Mouse (Mus musculus): Measurements from ENCODE around the gene Gm16485. TPM values are rescaled to one million over a fixed set of nuclear protein-coding genes. Genes with fewer than 3 reads are reported as not detected.

The Gm16485 gene
- polyA plus RNA-seq (2016; fragmentation: Nextera tagmentation; extraction: Ambion mirVana), result 0.05 and 0.10 TPM in 2 replicates

GRCm38 (mm10) chr9:8971491-8971890, at the start of gene Gm16485:
Gene Gm16485 (plus strand): TSS chr9:8971791.
- Histone ChIP-seq H3K4me1 (no peaks in the 10 kb centered on the region), H3K27ac (no peak within 1 kb of the TSS), H3K9me3 (no peaks in the 10 kb centered on the region), H3K4me2 (replicated peaks) (no peak within 1 kb of the TSS), H3K4me3 (no peak within 1 kb of the TSS), H3K27me3 (no peaks in the 10 kb centered on the region), H3K36me3 (no peaks in the 10 kb centered on the region), H3K9ac (no peak within 1 kb of the TSS)
- no peak for ATAC-seq (ENCODE audit: insufficient number of reproducible peaks, insufficient read depth, low FRiP score, low TSS enrichment)
- 83% methylated on average over 2 of the region's 2 CpGs for WGBS

GRCm38 (mm10) chr9:8927561-8927960, 44.0 kb upstream of the Gm16485 start:
- no peak overlapping the region for H3K4me2 ChIP-seq (replicated peaks)
- 90% methylated on average over 2 of the region's 2 CpGs for WGBS
- H3K4me1 ChIP-seq, result no peaks in the 10 kb centered on the region
- no peak overlapping the region for H3K27ac ChIP-seq
- no peaks in the 10 kb centered on the region for H3K9me3 ChIP-seq
- no peak overlapping the region for H3K9ac ChIP-seq
- no peaks in the 10 kb centered on the region for H3K27me3 ChIP-seq
- H3K4me3 ChIP-seq, result no peak overlapping the region
- ATAC-seq (ENCODE audit: insufficient number of reproducible peaks, insufficient read depth, low FRiP score, low TSS enrichment), result no peak
- no peaks in the 10 kb centered on the region for H3K36me3 ChIP-seq

GRCm38 (mm10) chr9:8937753-8938152, 33.8 kb upstream of the Gm16485 start:
- 55% methylated on average over 1 of the region's 1 CpGs for WGBS
- no peak overlapping the region for H3K4me3 ChIP-seq
- no peak overlapping the region for H3K4me2 ChIP-seq (replicated peaks)
- H3K9ac ChIP-seq, result no peak overlapping the region
- no peaks in the 10 kb centered on the region for H3K4me1 ChIP-seq
- no peak overlapping the region for H3K27ac ChIP-seq
- no peaks in the 10 kb centered on the region for H3K9me3 ChIP-seq
- H3K36me3 ChIP-seq, result no peaks in the 10 kb centered on the region
- no peak for ATAC-seq (ENCODE audit: insufficient number of reproducible peaks, insufficient read depth, low FRiP score, low TSS enrichment)
- no peaks in the 10 kb centered on the region for H3K27me3 ChIP-seq

- no peaks in the 10 kb centered on the region for H3K36me3 ChIP-seq
- H3K4me3 ChIP-seq, result no peak overlapping the region
- no peak overlapping the region for H3K9ac ChIP-seq
- H3K27me3 ChIP-seq, result no peaks in the 10 kb centered on the region
- H3K27ac ChIP-seq, result no peak overlapping the region
- no peaks in the 10 kb centered on the region for H3K9me3 ChIP-seq
- no peak for ATAC-seq (ENCODE audit: insufficient number of reproducible peaks, insufficient read depth, low FRiP score, low TSS enrichment)
- no peak overlapping the region for H3K4me2 ChIP-seq (replicated peaks)
- no peaks in the 10 kb centered on the region for H3K4me1 ChIP-seq
Observed at GRCm38 (mm10) chr9:8953306-8953705, 18.3 kb upstream of the Gm16485 start.

GRCm38 (mm10) chr9:8964512-8965133, 7.0 kb upstream of the Gm16485 start:
- H3K4me3 ChIP-seq, result no peak overlapping the region
- no peaks in the 10 kb centered on the region for H3K36me3 ChIP-seq
- no peaks in the 10 kb centered on the region for H3K27me3 ChIP-seq
- H3K4me2 ChIP-seq (replicated peaks), result no peak overlapping the region
- H3K9ac ChIP-seq, result no peak overlapping the region
- 66% methylated on average over 8 of the region's 8 CpGs for WGBS
- no peaks in the 10 kb centered on the region for H3K4me1 ChIP-seq
- H3K27ac ChIP-seq, result no peak overlapping the region
- ATAC-seq (ENCODE audit: insufficient number of reproducible peaks, insufficient read depth, low FRiP score, low TSS enrichment), result no peak
- no peaks in the 10 kb centered on the region for H3K9me3 ChIP-seq

GRCm38 (mm10) chr9:8970240-8970639, 1.4 kb upstream of the Gm16485 start:
- H3K9me3 ChIP-seq, result no peaks in the 10 kb centered on the region
- no peaks in the 10 kb centered on the region for H3K27me3 ChIP-seq
- no peaks in the 10 kb centered on the region for H3K36me3 ChIP-seq
- WGBS, result 70% methylated on average over 7 of the region's 7 CpGs
- H3K4me3 ChIP-seq, result no peak overlapping the region
- H3K9ac ChIP-seq, result no peak overlapping the region
- ATAC-seq (ENCODE audit: insufficient number of reproducible peaks, insufficient read depth, low FRiP score, low TSS enrichment), result no peak
- H3K4me1 ChIP-seq, result no peaks in the 10 kb centered on the region
- no peak overlapping the region for H3K4me2 ChIP-seq (replicated peaks)
- H3K27ac ChIP-seq, result no peak overlapping the region

- Histone ChIP-seq H3K36me3 (no peaks in the 10 kb centered on the region), H3K27me3 (no peaks in the 10 kb centered on the region), H3K9me3 (no peaks in the 10 kb centered on the region), H3K9ac (no peak overlapping the region), H3K4me3 (no peak overlapping the region), H3K27ac (no peak overlapping the region), H3K4me2 (replicated peaks) (no peak overlapping the region), H3K4me1 (no peaks in the 10 kb centered on the region)
- no peak for ATAC-seq (ENCODE audit: insufficient number of reproducible peaks, insufficient read depth, low FRiP score, low TSS enrichment)
- 31% methylated on average over 2 of the region's 2 CpGs for WGBS
Observed at GRCm38 (mm10) chr9:8977775-8978174, 6.2 kb downstream of the Gm16485 start.

GRCm38 (mm10) chr9:8982315-8982714, 10.7 kb downstream of the Gm16485 start:
- no peaks in the 10 kb centered on the region for H3K9me3 ChIP-seq
- H3K9ac ChIP-seq, result no peak overlapping the region
- H3K4me1 ChIP-seq, result no peaks in the 10 kb centered on the region
- no peak overlapping the region for H3K27ac ChIP-seq
- no peak overlapping the region for H3K4me3 ChIP-seq
- no peaks in the 10 kb centered on the region for H3K36me3 ChIP-seq
- ATAC-seq (ENCODE audit: insufficient number of reproducible peaks, insufficient read depth, low FRiP score, low TSS enrichment), result no peak
- WGBS, result 73% methylated on average over 3 of the region's 3 CpGs
- no peaks in the 10 kb centered on the region for H3K27me3 ChIP-seq
- no peak overlapping the region for H3K4me2 ChIP-seq (replicated peaks)

GRCm38 (mm10) chr9:8996494-8996893, 24.9 kb downstream of the Gm16485 start:
- no peak overlapping the region for H3K4me3 ChIP-seq
- no peaks in the 10 kb centered on the region for H3K4me1 ChIP-seq
- 74% methylated on average over 2 of the region's 2 CpGs for WGBS
- H3K9me3 ChIP-seq, result no peaks in the 10 kb centered on the region
- no peak for ATAC-seq (ENCODE audit: insufficient number of reproducible peaks, insufficient read depth, low FRiP score, low TSS enrichment)
- H3K27ac ChIP-seq, result no peak overlapping the region
- no peak overlapping the region for H3K9ac ChIP-seq
- H3K4me2 ChIP-seq (replicated peaks), result no peak overlapping the region
- peaks cover 20% of the 10 kb centered on the region for H3K36me3 ChIP-seq
- no peaks in the 10 kb centered on the region for H3K27me3 ChIP-seq

- no peaks in the 10 kb centered on the region for H3K27me3 ChIP-seq
- no peaks in the 10 kb centered on the region for H3K4me1 ChIP-seq
- H3K9me3 ChIP-seq, result no peaks in the 10 kb centered on the region
- ATAC-seq (ENCODE audit: insufficient number of reproducible peaks, insufficient read depth, low FRiP score, low TSS enrichment), result no peak
- no peak overlapping the region for H3K4me3 ChIP-seq
- H3K4me2 ChIP-seq (replicated peaks), result no peak overlapping the region
- no peak overlapping the region for H3K9ac ChIP-seq
- H3K36me3 ChIP-seq, result peaks cover 29% of the 10 kb centered on the region
- H3K27ac ChIP-seq, result no peak overlapping the region
Observed at GRCm38 (mm10) chr9:9001170-9001569, 29.6 kb downstream of the Gm16485 start.

- 95% methylated on average over 2 of the region's 2 CpGs for WGBS
- H3K9me3 ChIP-seq, result no peaks in the 10 kb centered on the region
- H3K4me1 ChIP-seq, result no peaks in the 10 kb centered on the region
- ATAC-seq (ENCODE audit: insufficient number of reproducible peaks, insufficient read depth, low FRiP score, low TSS enrichment), result no peak
- H3K4me2 ChIP-seq (replicated peaks), result no peak overlapping the region
- H3K27ac ChIP-seq, result no peak overlapping the region
- no peak overlapping the region for H3K4me3 ChIP-seq
- no peaks in the 10 kb centered on the region for H3K27me3 ChIP-seq
- peaks cover 31% of the 10 kb centered on the region for H3K36me3 ChIP-seq
- H3K9ac ChIP-seq, result no peak overlapping the region
Observed at GRCm38 (mm10) chr9:9015108-9015507, 43.5 kb downstream of the Gm16485 start.

All from embryonic facial prominence, embryonic 12.5 days (tissue).